Mouse (Mus musculus) embryonic facial prominence, embryonic 13.5 days (tissue): ENCODE results near the gene Evl. TPM values are rescaled to one million over a fixed set of nuclear protein-coding genes. Genes with fewer than 3 reads are reported as not detected.

Experiments used
- ATAC-seq: fragments of 200-750 bp; cut with Nextera tagmentation; 2 replicates; pipeline ENCODE4 v1.8.0; 2017; ENCODE audit warnings: low read depth; ENCODE audit not compliant: insufficient number of reproducible peaks, insufficient read depth, low FRiP score, low TSS enrichment
- H3K27ac ChIP-seq: fragments of 300-500 bp; sonication (generic); 2 replicates; pipeline ENCODE4 v1.5.1; 2015; ENCODE audit warnings: moderate library complexity, mild to moderate bottlenecking, inconsistent platforms
- H3K27me3 ChIP-seq: fragments of 300-500 bp; sonication (generic); 2 replicates; pipeline ENCODE4 v1.6.1; 2015; ENCODE audit warnings: mild to moderate bottlenecking, inconsistent platforms
- H3K36me3 ChIP-seq: fragments of 300-500 bp; sonication (generic); 2 replicates; pipeline ENCODE4 v1.6.1; 2015; ENCODE audit warnings: mild to moderate bottlenecking, inconsistent platforms
- H3K4me1 ChIP-seq: fragments of 300-500 bp; sonication (generic); 2 replicates; pipeline ENCODE4 v1.6.1; 2015; ENCODE audit warnings: inconsistent platforms
- H3K4me2 ChIP-seq: fragments of 300-500 bp; sonication (generic); 2 replicates; pipeline ENCODE4 v1.6.1; 2015; ENCODE audit warnings: moderate library complexity, mild to moderate bottlenecking, inconsistent platforms
- H3K4me3 ChIP-seq: fragments of 300-500 bp; sonication (generic); 2 replicates; pipeline ENCODE4 v1.5.1; 2015; ENCODE audit warnings: mild to moderate bottlenecking, inconsistent platforms
- H3K9ac ChIP-seq: fragments of 300-500 bp; sonication (generic); 2 replicates; pipeline ENCODE4 v1.6.1; 2015; ENCODE audit warnings: mild to moderate bottlenecking, inconsistent platforms
- H3K9me3 ChIP-seq: fragments of 300-500 bp; sonication (generic); 2 replicates; pipeline ENCODE4 v1.6.1; 2016; ENCODE audit warnings: inconsistent platforms
- WGBS: fragments of 180-500 bp; shearing (Covaris S2); methylation state at CpG from one replicate; pipeline ENCODE4 v1.1.7; 2015; ENCODE audit warnings: mixed read lengths; 5-methylcytosine and 5-hydroxymethylcytosine counted together
- polyA plus RNA-seq: library from polyadenylated mRNA; unstranded; fragments of >200 nt; fragmentation: Nextera tagmentation; extraction: Ambion mirVana; gene quantifications from 2 replicates; pipeline ENCODE4 v1.2.1, GENCODE M21; 2015

The Evl gene
- polyA plus RNA-seq, 1 experiment from 2014 or later: 79.3 TPM

GRCm38 (mm10) chr12:108680861-108681260 is 126.3 kb downstream of the Evl start:
- no peaks in the 10 kb centered on the region for H3K27me3 ChIP-seq
- no peak overlapping the region for H3K9ac ChIP-seq
- no peaks in the 10 kb centered on the region for H3K9me3 ChIP-seq
- 92% methylated on average over 8 of the region's 8 CpGs for WGBS
- 0 out of 2 replicates have a peak, but pooled peaks cover under 1% of the 10 kb centered on the region for H3K4me1 ChIP-seq
- peaks cover 90% of the 10 kb centered on the region for H3K36me3 ChIP-seq
- H3K4me3 ChIP-seq: no peak overlapping the region
- H3K4me2 ChIP-seq: no peak overlapping the region
- H3K27ac ChIP-seq: no peak overlapping the region
- no peak for ATAC-seq

- Histone ChIP-seq H3K9ac (no peak overlapping the region), H3K4me3 (no peak overlapping the region), H3K27ac (no peak overlapping the region), H3K36me3 (peaks cover 91% of the 10 kb centered on the region), H3K9me3 (no peaks in the 10 kb centered on the region), H3K27me3 (no peaks in the 10 kb centered on the region), H3K4me1 (no peaks in the 10 kb centered on the region), H3K4me2 (no peak overlapping the region)
- no peak for ATAC-seq
- 84% methylated on average over 13 of the region's 13 CpGs for WGBS
These were observed 127.9 kb downstream of the Evl start for GRCm38 (mm10) chr12:108682240-108683023.

- ATAC-seq: no peak
- H3K4me1 ChIP-seq: no peaks in the 10 kb centered on the region
- H3K36me3 ChIP-seq: peaks cover 84% of the 10 kb centered on the region
- H3K27ac ChIP-seq: no peak overlapping the region
- WGBS: 76% methylated on average over 6 of the region's 6 CpGs
- no peaks in the 10 kb centered on the region for H3K9me3 ChIP-seq
- H3K27me3 ChIP-seq: no peaks in the 10 kb centered on the region
- H3K4me2 ChIP-seq: no peak overlapping the region
- no peak overlapping the region for H3K4me3 ChIP-seq
- no peak overlapping the region for H3K9ac ChIP-seq
These were observed 131.9 kb downstream of the Evl start for GRCm38 (mm10) chr12:108686463-108686862.

- no peaks in the 10 kb centered on the region for H3K4me1 ChIP-seq
- 74% methylated on average over 6 of the region's 6 CpGs for WGBS
- H3K9ac ChIP-seq: no peak overlapping the region
- no peaks in the 10 kb centered on the region for H3K9me3 ChIP-seq
- no peak overlapping the region for H3K4me3 ChIP-seq
- H3K36me3 ChIP-seq: peaks cover 79% of the 10 kb centered on the region
- ATAC-seq: no peak
- no peaks in the 10 kb centered on the region for H3K27me3 ChIP-seq
- H3K4me2 ChIP-seq: no peak overlapping the region
- no peak overlapping the region for H3K27ac ChIP-seq
These were observed 132.4 kb downstream of the Evl start for GRCm38 (mm10) chr12:108686926-108687325.

- Histone ChIP-seq H3K36me3 (peaks cover 57% of the 10 kb centered on the region), H3K9me3 (no peaks in the 10 kb centered on the region), H3K4me1 (no peaks in the 10 kb centered on the region), H3K4me2 (no peak overlapping the region), H3K9ac (no peak overlapping the region), H3K27ac (no peak overlapping the region), H3K4me3 (no peak overlapping the region), H3K27me3 (no peaks in the 10 kb centered on the region)
- WGBS: 88% methylated on average over 9 of the region's 9 CpGs
- ATAC-seq: no peak
These were observed 134.6 kb downstream of the Evl start for GRCm38 (mm10) chr12:108689167-108689566.

- no peaks in the 10 kb centered on the region for H3K9me3 ChIP-seq
- H3K27me3 ChIP-seq: no peaks in the 10 kb centered on the region
- no peak for ATAC-seq
- 84% methylated on average over 9 of the region's 9 CpGs for WGBS
- no peak overlapping the region for H3K27ac ChIP-seq
- no peak overlapping the region for H3K4me3 ChIP-seq
- no peaks in the 10 kb centered on the region for H3K4me1 ChIP-seq
- peaks cover 46% of the 10 kb centered on the region for H3K36me3 ChIP-seq
- no peak overlapping the region for H3K4me2 ChIP-seq
- no peak overlapping the region for H3K9ac ChIP-seq
These were observed 136.0 kb downstream of the Evl start for GRCm38 (mm10) chr12:108690529-108690928.

GRCm38 (mm10) chr12:108693592-108693991 is 139.1 kb downstream of the Evl start:
- no peaks in the 10 kb centered on the region for H3K27me3 ChIP-seq
- H3K36me3 ChIP-seq: peaks cover 16% of the 10 kb centered on the region
- WGBS: 65% methylated on average over 2 of the region's 2 CpGs
- no peak overlapping the region for H3K27ac ChIP-seq
- H3K4me1 ChIP-seq: no peaks in the 10 kb centered on the region
- H3K4me3 ChIP-seq: no peak overlapping the region
- no peak overlapping the region for H3K4me2 ChIP-seq
- no peaks in the 10 kb centered on the region for H3K9me3 ChIP-seq
- ATAC-seq: no peak
- no peak overlapping the region for H3K9ac ChIP-seq

GRCm38 (mm10) chr12:108694223-108694622 is 139.7 kb downstream of the Evl start:
- 76% methylated on average over 1 of the region's 1 CpGs for WGBS
- H3K9me3 ChIP-seq: no peaks in the 10 kb centered on the region

GRCm38 (mm10) chr12:108698697-108699471 is 144.4 kb downstream of the Evl start:
- no peak overlapping the region for H3K4me2 ChIP-seq
- 83% methylated on average over 11 of the region's 11 CpGs for WGBS
- H3K27me3 ChIP-seq: peaks cover 43% of the 10 kb centered on the region
- H3K36me3 ChIP-seq: no peaks in the 10 kb centered on the region
- no peak for ATAC-seq
- H3K4me1 ChIP-seq: peaks cover 27% of the 10 kb centered on the region
- no peak overlapping the region for H3K27ac ChIP-seq
- no peak overlapping the region for H3K9ac ChIP-seq
- H3K4me3 ChIP-seq: no peak overlapping the region
- no peaks in the 10 kb centered on the region for H3K9me3 ChIP-seq

More at GRCm38 (mm10) chr12:108694223-108694622, 139.7 kb downstream of the Evl start:
- no peak overlapping the region for H3K27ac ChIP-seq
- peaks cover 12% of the 10 kb centered on the region for H3K36me3 ChIP-seq
- H3K4me3 ChIP-seq: no peak overlapping the region
- ATAC-seq: no peak
- H3K27me3 ChIP-seq: no peaks in the 10 kb centered on the region
- peaks cover 5% of the 10 kb centered on the region; the same call in 1 of the 2 replicates for H3K4me1 ChIP-seq
- H3K4me2 ChIP-seq: no peak overlapping the region
- no peak overlapping the region for H3K9ac ChIP-seq

- ATAC-seq: no peak
- H3K4me2 ChIP-seq: no peak overlapping the region
- WGBS: 77% methylated on average over 10 of the region's 10 CpGs
- H3K27ac ChIP-seq: no peak overlapping the region
- no peak overlapping the region for H3K4me3 ChIP-seq
- H3K36me3 ChIP-seq: no peaks in the 10 kb centered on the region
- no peak overlapping the region for H3K9ac ChIP-seq
- peaks cover 27% of the 10 kb centered on the region for H3K4me1 ChIP-seq
- H3K27me3 ChIP-seq: peaks cover 50% of the 10 kb centered on the region
- no peaks in the 10 kb centered on the region for H3K9me3 ChIP-seq
These were observed 145.1 kb downstream of the Evl start for GRCm38 (mm10) chr12:108699576-108699975.

- 77% methylated on average over 5 of the region's 5 CpGs for WGBS
- Histone ChIP-seq H3K27me3 (peaks cover 55% of the 10 kb centered on the region), H3K4me2 (no peak overlapping the region), H3K4me3 (no peak overlapping the region), H3K9ac (no peak overlapping the region), H3K4me1 (peaks cover 27% of the 10 kb centered on the region), H3K36me3 (no peaks in the 10 kb centered on the region), H3K9me3 (no peaks in the 10 kb centered on the region), H3K27ac (no peak overlapping the region)
- ATAC-seq: no peak
These were observed 145.5 kb downstream of the Evl start for GRCm38 (mm10) chr12:108700037-108700436.

- WGBS: 64% methylated on average over 2 of the region's 2 CpGs
- H3K27ac ChIP-seq: no peak overlapping the region
- no peak for ATAC-seq
- no peaks in the 10 kb centered on the region for H3K36me3 ChIP-seq
- peaks cover 56% of the 10 kb centered on the region for H3K27me3 ChIP-seq
- no peak overlapping the region for H3K4me2 ChIP-seq
- peaks cover 27% of the 10 kb centered on the region for H3K4me1 ChIP-seq
- no peaks in the 10 kb centered on the region for H3K9me3 ChIP-seq
- no peak overlapping the region for H3K9ac ChIP-seq
- H3K4me3 ChIP-seq: no peak overlapping the region
These were observed 146.7 kb downstream of the Evl start for GRCm38 (mm10) chr12:108701221-108701620.
